Mouse (Mus musculus): ENCODE measurements around the gene Samd9l. TPM values are rescaled to one million over a fixed set of nuclear protein-coding genes. Genes with fewer than 3 reads are reported as not detected.
"Not testable (repeated sequence)": the region's sequence is repeated elsewhere in the genome, so short reads cannot be mapped to it uniquely, and the experiment has no call there.

The Samd9l gene
- polyA plus RNA-seq, 1 experiment from 2014 or later = 0.68 TPM

GRCm38 (mm10) chr6:3395921-3396611 is 3.3 kb downstream of the Samd9l start:
- H3K27me3 ChIP-seq (ENCODE audit: control insufficient read depth, insufficient read depth, low read length) = not testable (repeated sequence)
- WGBS = 72% methylated on average over 4 of the region's 4 CpGs

GRCm38 (mm10) chr6:3389995-3390394 is 9.4 kb downstream of the Samd9l start:
- H3K4me3 ChIP-seq (ENCODE audit: low read depth, low read length) = no peak overlapping the region
- H3K27me3 ChIP-seq (ENCODE audit: control insufficient read depth, insufficient read depth, low read length) = no peaks in the 10 kb centered on the region
- no peak overlapping the region for H3K4me2 ChIP-seq
- ATAC-seq (ENCODE audit: low FRiP score) (no peak), DNase-seq (ENCODE audit: low spot score, missing footprints) (no peak)
- no peak overlapping the region for H3K27ac ChIP-seq (ENCODE audit: low read depth, low read length)
- WGBS = 83% methylated on average over 1 of the region's 1 CpGs
- no peaks in the 10 kb centered on the region for H3K36me3 ChIP-seq (ENCODE audit: control insufficient read depth, insufficient read depth, low read length)
- no peaks in the 10 kb centered on the region for H3K4me1 ChIP-seq (ENCODE audit: control insufficient read depth, insufficient read depth, low read length)
- no peak overlapping the region for H3K9ac ChIP-seq (ENCODE audit: low read length)
- no peaks in the 10 kb centered on the region for H3K9me3 ChIP-seq (ENCODE audit: control insufficient read depth, low read length)

More at GRCm38 (mm10) chr6:3395921-3396611, 3.3 kb downstream of the Samd9l start:
- not testable (repeated sequence) for ATAC-seq (ENCODE audit: low FRiP score); H3K4me3 ChIP-seq (ENCODE audit: low read depth, low read length); H3K27ac ChIP-seq (ENCODE audit: low read depth, low read length); DNase-seq (ENCODE audit: low spot score, missing footprints); H3K36me3 ChIP-seq (ENCODE audit: control insufficient read depth, insufficient read depth, low read length); H3K4me2 ChIP-seq; H3K9me3 ChIP-seq (ENCODE audit: control insufficient read depth, low read length); H3K4me1 ChIP-seq (ENCODE audit: control insufficient read depth, insufficient read depth, low read length); H3K9ac ChIP-seq (ENCODE audit: low read length)

- no peak for ATAC-seq (ENCODE audit: low FRiP score)
- WGBS = 88% methylated on average over 6 of the region's 6 CpGs
- H3K27ac ChIP-seq (ENCODE audit: low read depth, low read length) = no peak overlapping the region
Measured at GRCm38 (mm10) chr6:3386565-3386964, 12.8 kb downstream of the Samd9l start.

GRCm38 (mm10) chr6:3384816-3385215 is 14.6 kb downstream of the Samd9l start:
- H3K27me3 ChIP-seq (ENCODE audit: control insufficient read depth, insufficient read depth, low read length); ATAC-seq (ENCODE audit: low FRiP score); H3K36me3 ChIP-seq (ENCODE audit: control insufficient read depth, insufficient read depth, low read length); H3K4me1 ChIP-seq (ENCODE audit: control insufficient read depth, insufficient read depth, low read length); H3K9ac ChIP-seq (ENCODE audit: low read length); H3K4me3 ChIP-seq (ENCODE audit: low read depth, low read length); H3K4me2 ChIP-seq; H3K27ac ChIP-seq (ENCODE audit: low read depth, low read length); H3K9me3 ChIP-seq (ENCODE audit: control insufficient read depth, low read length); DNase-seq (ENCODE audit: low spot score, missing footprints): not testable (repeated sequence)

More at GRCm38 (mm10) chr6:3386565-3386964, 12.8 kb downstream of the Samd9l start:
- Histone ChIP-seq H3K36me3 (ENCODE audit: control insufficient read depth, insufficient read depth, low read length) (no peaks in the 10 kb centered on the region), H3K9ac (ENCODE audit: low read length) (no peak overlapping the region), H3K4me1 (ENCODE audit: control insufficient read depth, insufficient read depth, low read length) (no peaks in the 10 kb centered on the region), H3K9me3 (ENCODE audit: control insufficient read depth, low read length) (no peaks in the 10 kb centered on the region), H3K27me3 (ENCODE audit: control insufficient read depth, insufficient read depth, low read length) (no peaks in the 10 kb centered on the region), H3K4me3 (ENCODE audit: low read depth, low read length) (no peak overlapping the region), H3K4me2 (no peak overlapping the region)
- no peak for DNase-seq (ENCODE audit: low spot score, missing footprints)

- not testable (repeated sequence) for ATAC-seq (ENCODE audit: low FRiP score)
Measured at GRCm38 (mm10) chr6:3384115-3384791, 15.1 kb downstream of the Samd9l start.

GRCm38 (mm10) chr6:3379146-3379545 is 20.2 kb downstream of the Samd9l start:
- no peaks in the 10 kb centered on the region for H3K27me3 ChIP-seq (ENCODE audit: control insufficient read depth, insufficient read depth, low read length)
- H3K9ac ChIP-seq (ENCODE audit: low read length) = no peak overlapping the region
- no peaks in the 10 kb centered on the region for H3K4me1 ChIP-seq (ENCODE audit: control insufficient read depth, insufficient read depth, low read length)
- no peak for ATAC-seq (ENCODE audit: low FRiP score)
- no peak for DNase-seq (ENCODE audit: low spot score, missing footprints)
- H3K4me2 ChIP-seq = no peak overlapping the region
- 76% methylated on average over 2 of the region's 2 CpGs for WGBS
- H3K36me3 ChIP-seq (ENCODE audit: control insufficient read depth, insufficient read depth, low read length) = no peaks in the 10 kb centered on the region
- no peak overlapping the region for H3K4me3 ChIP-seq (ENCODE audit: low read depth, low read length)
- no peak overlapping the region for H3K27ac ChIP-seq (ENCODE audit: low read depth, low read length)
- no peaks in the 10 kb centered on the region for H3K9me3 ChIP-seq (ENCODE audit: control insufficient read depth, low read length)

More at GRCm38 (mm10) chr6:3384115-3384791, 15.1 kb downstream of the Samd9l start:
- H3K9me3 ChIP-seq (ENCODE audit: control insufficient read depth, low read length); H3K27me3 ChIP-seq (ENCODE audit: control insufficient read depth, insufficient read depth, low read length); H3K27ac ChIP-seq (ENCODE audit: low read depth, low read length); DNase-seq (ENCODE audit: low spot score, missing footprints); H3K9ac ChIP-seq (ENCODE audit: low read length); H3K4me2 ChIP-seq; H3K4me3 ChIP-seq (ENCODE audit: low read depth, low read length); H3K36me3 ChIP-seq (ENCODE audit: control insufficient read depth, insufficient read depth, low read length); H3K4me1 ChIP-seq (ENCODE audit: control insufficient read depth, insufficient read depth, low read length): not testable (repeated sequence)
- 63% methylated on average over 1 of the region's 4 CpGs for WGBS

GRCm38 (mm10) chr6:3376687-3377086 is 22.7 kb downstream of the Samd9l start:
- Histone ChIP-seq H3K4me1 (ENCODE audit: control insufficient read depth, insufficient read depth, low read length) (no peaks in the 10 kb centered on the region), H3K9ac (ENCODE audit: low read length) (no peak overlapping the region), H3K27ac (ENCODE audit: low read depth, low read length) (no peak overlapping the region), H3K27me3 (ENCODE audit: control insufficient read depth, insufficient read depth, low read length) (no peaks in the 10 kb centered on the region), H3K36me3 (ENCODE audit: control insufficient read depth, insufficient read depth, low read length) (no peaks in the 10 kb centered on the region), H3K9me3 (ENCODE audit: control insufficient read depth, low read length) (no peaks in the 10 kb centered on the region), H3K4me2 (no peak overlapping the region), H3K4me3 (ENCODE audit: low read depth, low read length) (no peak overlapping the region)
- DNase-seq (ENCODE audit: low spot score, missing footprints) = no peak
- no peak for ATAC-seq (ENCODE audit: low FRiP score)
- 85% methylated on average over 5 of the region's 5 CpGs for WGBS

GRCm38 (mm10) chr6:3369527-3369926 is 29.8 kb downstream of the Samd9l start:
- no peaks in the 10 kb centered on the region for H3K9me3 ChIP-seq (ENCODE audit: control insufficient read depth, low read length)
- DNase-seq (ENCODE audit: low spot score, missing footprints) = peak; percentile 54
- WGBS = 79% methylated on average over 8 of the region's 8 CpGs
- H3K27me3 ChIP-seq (ENCODE audit: control insufficient read depth, insufficient read depth, low read length) = no peaks in the 10 kb centered on the region
- H3K36me3 ChIP-seq (ENCODE audit: control insufficient read depth, insufficient read depth, low read length) = no peaks in the 10 kb centered on the region
- no peak overlapping the region for H3K27ac ChIP-seq (ENCODE audit: low read depth, low read length)
- no peak for ATAC-seq (ENCODE audit: low FRiP score)
- H3K4me1 ChIP-seq (ENCODE audit: control insufficient read depth, insufficient read depth, low read length) = no peaks in the 10 kb centered on the region
- H3K4me3 ChIP-seq (ENCODE audit: low read depth, low read length) = no peak overlapping the region
- no peak overlapping the region for H3K9ac ChIP-seq (ENCODE audit: low read length)
- no peak overlapping the region for H3K4me2 ChIP-seq

- not testable (repeated sequence) for H3K9me3 ChIP-seq (ENCODE audit: control insufficient read depth, low read length); H3K27me3 ChIP-seq (ENCODE audit: control insufficient read depth, insufficient read depth, low read length); H3K36me3 ChIP-seq (ENCODE audit: control insufficient read depth, insufficient read depth, low read length); H3K4me2 ChIP-seq; ATAC-seq (ENCODE audit: low FRiP score); H3K9ac ChIP-seq (ENCODE audit: low read length); H3K4me1 ChIP-seq (ENCODE audit: control insufficient read depth, insufficient read depth, low read length); H3K27ac ChIP-seq (ENCODE audit: low read depth, low read length); DNase-seq (ENCODE audit: low spot score, missing footprints); H3K4me3 ChIP-seq (ENCODE audit: low read depth, low read length)
- 74% methylated on average over 1 of the region's 1 CpGs for whole genome bisulfite sequencing
Measured at GRCm38 (mm10) chr6:3365609-3366008, 33.8 kb downstream of the Samd9l start.

All from midbrain, embryonic 11.5 days (tissue).